Mouse (Mus musculus) megakaryocyte, embryonic 14.5 days (primary cell): Measurements from ENCODE around the gene Ikzf2.

Source experiments
- FLI1 ChIP-seq: IDR thresholded peaks from 2 replicates; pipeline ENCODE4 v1.6.1; 2012; ENCODE audit warnings: low read length, inconsistent platforms, mixed read lengths
- GATA1 ChIP-seq: IDR thresholded peaks from 3 replicates; pipeline ENCODE4 v1.6.1; 2012; ENCODE audit warnings: mixed read lengths, low read length, inconsistent platforms, borderline replicate concordance

DNA sequence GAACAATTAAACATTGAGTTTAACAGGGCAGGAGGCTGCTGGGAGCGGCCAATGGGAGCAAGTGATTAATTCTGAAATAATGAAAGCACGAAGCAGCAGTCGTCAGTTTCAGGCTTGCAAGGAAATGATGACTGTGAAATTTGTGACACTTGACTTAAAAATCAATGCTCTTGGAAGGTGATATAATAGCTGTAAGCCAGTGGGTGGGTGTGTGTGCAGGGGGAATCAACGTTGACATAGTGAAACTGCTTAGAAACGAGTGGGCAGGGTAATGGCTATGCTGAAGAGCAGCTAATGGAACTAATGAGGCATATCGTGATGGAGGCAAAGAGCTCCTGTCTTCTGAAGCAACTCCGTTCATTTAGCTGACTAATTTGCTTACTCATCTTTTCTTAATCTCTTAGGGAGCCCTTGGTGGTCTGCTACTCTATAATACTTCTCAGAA, 188.2 kb downstream of the Ikzf2 start:
- TF ChIP-seq GATA1: no peak
- no peak for TF ChIP-seq FLI1
